Mouse (Mus musculus) liver, embryonic 18 days (tissue): ENCODE data around the gene Prrg3. TPM values are rescaled to one million over a fixed set of nuclear protein-coding genes. Genes with fewer than 3 reads are reported as not detected.

Experiments used
- polyA plus RNA-seq: library from polyadenylated mRNA; depleted of rRNA; stranded (reverse); fragments of >200 nt; gene quantifications from 2 replicates; pipeline ENCODE4 v1.2.3, GENCODE M21; 2012; rRNA removed

Gene Prrg3
- polyA plus RNA-seq: 1.6 and 2.0 TPM in 2 replicates

GRCm38 (mm10) chrX:71962073-71963051 lies at the start of gene Prrg3:
Prrg3 (plus strand) TSS chrX:71962624.

DNA sequence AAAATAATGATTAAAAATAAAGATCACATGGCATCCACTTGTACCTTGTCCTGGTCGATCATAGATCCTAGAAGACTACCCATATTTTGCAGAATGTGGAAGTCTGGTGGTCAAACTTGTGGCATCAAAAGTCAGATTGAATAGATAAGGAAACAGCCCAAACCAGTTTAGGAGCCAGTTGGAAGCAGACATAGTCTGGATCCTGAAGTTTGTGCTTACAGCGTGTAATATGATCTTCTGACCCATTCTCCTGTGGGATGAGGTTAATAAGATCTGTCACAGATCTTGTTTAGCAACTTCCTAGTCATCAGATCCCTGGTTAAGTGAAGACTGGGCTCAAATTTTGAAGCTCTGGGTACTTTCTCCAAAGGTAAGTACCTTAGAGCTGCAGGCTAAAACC lies 10.3 kb downstream of the Prrg3 start, which contains the start of gene Fate1:
Fate1 (plus strand) TSS at position 301 of the 400 bp plus-strand sequence.

DNA sequence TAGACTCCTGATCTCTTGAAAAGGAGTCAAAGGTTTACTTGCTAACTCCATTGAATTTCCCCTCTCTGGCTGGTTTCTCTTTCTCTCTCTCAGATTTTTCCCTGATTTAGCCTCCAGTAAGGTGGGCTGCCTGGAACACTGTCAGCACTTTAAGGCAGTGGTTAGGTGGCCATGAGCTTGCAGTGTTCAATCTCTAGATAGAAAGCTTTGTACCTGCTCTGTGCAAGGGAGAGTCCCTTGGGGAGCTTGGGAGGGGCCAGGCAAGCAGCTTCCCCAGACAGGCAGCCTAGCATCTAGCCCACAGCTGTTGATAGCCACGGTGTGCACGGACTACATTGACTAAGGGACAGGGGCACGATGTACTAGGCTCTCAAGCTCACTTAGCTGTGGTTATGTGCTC lies 29.1 kb downstream of the Prrg3 start, which contains the start of gene Cnga2:
Cnga2 (plus strand) TSS at position 301 of the 400 bp plus-strand sequence.

Other genes starting within 250 kb of the Prrg3 start
- gene Vma21, start 146.7 kb upstream of the Prrg3 start, polyA plus RNA-seq: 3.7 and 3.8 TPM in 2 replicates
- gene Gm1141, start 41.6 kb upstream of the Prrg3 start, polyA plus RNA-seq: 0.07 and 0.13 TPM in 2 replicates
- gene Fate1, start 10.4 kb downstream of the Prrg3 start, polyA plus RNA-seq: 0.04 TPM in 1 of 2 replicates, not detected in the other
- gene Cnga2, start 29.2 kb downstream of the Prrg3 start, polyA plus RNA-seq: 0.02 and 0.06 TPM in 2 replicates